Mouse (Mus musculus): Measurements from ENCODE around the gene Ralgps1.

GRCm38 (mm10) chr2:33393021-33393420, 21.7 kb upstream of the Ralgps1 start:
- no peak for TF ChIP-seq CTCF (IDR thresholded peaks at IDR 0.05)
- no peak for TF ChIP-seq EP300 (IDR thresholded peaks at IDR 0.05)
